Mouse (Mus musculus) lung, postnatal 0 days (tissue): ENCODE results near the gene Dyx1c1. TPM values are rescaled to one million over a fixed set of nuclear protein-coding genes. Genes with fewer than 3 reads are reported as not detected.
A peak's percentile ranks its signal among the peaks of the same experiment; 100 is the strongest.

ENCODE experiments used
- ATAC-seq: fragments of 200-750 bp; cut with Nextera tagmentation; 2 replicates; pipeline ENCODE4 v1.8.0; 2017; ENCODE audit warnings: moderate library complexity
- DNase-seq: peaks from one replicate; pipeline ENCODE4 v3.0.0-alpha.2; 2016; ENCODE audit warnings: low spot score
- H3K27ac ChIP-seq: fragments of 300-500 bp; sonication (generic); 2 replicates; pipeline ENCODE4 v1.5.1; 2014; ENCODE audit warnings: antibody characterized with exemption, mild to moderate bottlenecking, low read length, mixed read lengths
- H3K27me3 ChIP-seq: fragments of 300-500 bp; sonication (generic); replicated peaks from 2 replicates; pipeline ENCODE4 v1.6.1; 2014; ENCODE audit warnings: low read length, mixed read lengths; ENCODE audit not compliant: insufficient read depth
- H3K36me3 ChIP-seq: fragments of 300-500 bp; sonication (generic); 2 replicates; pipeline ENCODE4 v1.6.1; 2014; ENCODE audit warnings: low read length, mixed read lengths; ENCODE audit not compliant: insufficient read depth
- H3K4me1 ChIP-seq: fragments of 300-500 bp; sonication (generic); 2 replicates; pipeline ENCODE4 v1.6.1; 2014; ENCODE audit warnings: antibody characterized with exemption, low read depth, low read length, mixed read lengths; ENCODE audit not compliant: insufficient read depth
- H3K4me2 ChIP-seq: fragments of 300-500 bp; sonication (generic); replicated peaks from 2 replicates; pipeline ENCODE4 v1.6.1; 2014; ENCODE audit warnings: low read depth, mild to moderate bottlenecking, low read length, moderate library complexity, mixed read lengths
- H3K4me3 ChIP-seq: fragments of 300-500 bp; sonication (generic); 2 replicates; pipeline ENCODE4 v1.5.1; 2014; ENCODE audit warnings: low read depth, low read length
- H3K9ac ChIP-seq: fragments of 300-500 bp; sonication (generic); replicated peaks from 2 replicates; pipeline ENCODE4 v1.6.1; 2014; ENCODE audit warnings: low read depth, mild to moderate bottlenecking
- H3K9me3 ChIP-seq: fragments of 300-500 bp; sonication (generic); 2 replicates; pipeline ENCODE4 v1.6.1; 2016; ENCODE audit warnings: low read length, mixed read lengths
- CTCF ChIP-seq: IDR thresholded peaks from 2 replicates; pipeline ENCODE4 v1.5.1; 2016; ENCODE audit warnings: antibody characterized with exemption, mild to moderate bottlenecking
- EP300 ChIP-seq: IDR thresholded peaks from 2 replicates; pipeline ENCODE4 v1.6.1; 2016; ENCODE audit warnings: antibody characterized with exemption, mild to moderate bottlenecking, control low read depth
- WGBS: fragments of 180-500 bp; shearing (Covaris S2); extraction: QIAGEN DNeasy Blood & Tissue Kit; methylation state at CpG from one replicate; pipeline ENCODE4 v1.1.7; 2014; 5-methylcytosine and 5-hydroxymethylcytosine counted together
- polyA plus RNA-seq: library from polyadenylated mRNA; unstranded; fragments of >200 nt; fragmentation: Nextera tagmentation; extraction: Ambion mirVana; gene quantifications from 2 replicates; pipeline ENCODE4 v1.2.1, GENCODE M21; 2015

Dyx1c1 gene
- polyA plus RNA-seq, 1 experiment from 2014 or later: 2.4 TPM

GRCm38 (mm10) chr9:72969874-72970273 lies 11.3 kb downstream of the Dyx1c1 start:
- H3K27ac ChIP-seq: no peak overlapping the region
- no peaks in the 10 kb centered on the region for H3K36me3 ChIP-seq
- no peak overlapping the region for H3K4me3 ChIP-seq
- DNase-seq (peak; percentile 28), ATAC-seq (peak; percentile 59)
- no peaks in the 10 kb centered on the region for H3K9me3 ChIP-seq
- H3K27me3 ChIP-seq: no peaks in the 10 kb centered on the region
- 51% methylated on average over 7 of the region's 7 CpGs for WGBS
- no peak overlapping the region for H3K9ac ChIP-seq
- no peaks in the 10 kb centered on the region for H3K4me1 ChIP-seq
- no peak for TF ChIP-seq EP300
- no peak for TF ChIP-seq CTCF
- no peak overlapping the region for H3K4me2 ChIP-seq

- TF ChIP-seq EP300 (no peak), CTCF (no peak)
- Histone ChIP-seq H3K36me3 (no peaks in the 10 kb centered on the region), H3K9me3 (no peaks in the 10 kb centered on the region), H3K27me3 (no peaks in the 10 kb centered on the region), H3K4me3 (no peak overlapping the region), H3K4me2 (no peak overlapping the region), H3K27ac (no peak overlapping the region), H3K4me1 (no peaks in the 10 kb centered on the region), H3K9ac (no peak overlapping the region)
- WGBS: 83% methylated on average over 5 of the region's 5 CpGs
- no peak for DNase-seq
- ATAC-seq: no peak
Observed at GRCm38 (mm10) chr9:72972435-72972834, 13.8 kb downstream of the Dyx1c1 start.

- no peak overlapping the region for H3K27ac ChIP-seq
- H3K4me1 ChIP-seq: no peaks in the 10 kb centered on the region
- DNase-seq (no peak), ATAC-seq (no peak)
- H3K27me3 ChIP-seq: no peaks in the 10 kb centered on the region
- no peak for TF ChIP-seq CTCF
- TF ChIP-seq EP300: no peak
- no peak overlapping the region for H3K9ac ChIP-seq
- no peak overlapping the region for H3K4me2 ChIP-seq
- H3K4me3 ChIP-seq: no peak overlapping the region
- H3K36me3 ChIP-seq: no peaks in the 10 kb centered on the region
- H3K9me3 ChIP-seq: no peaks in the 10 kb centered on the region
Observed at GRCm38 (mm10) chr9:72972984-72973383, 14.4 kb downstream of the Dyx1c1 start.

GRCm38 (mm10) chr9:72974734-72975133 lies 16.1 kb downstream of the Dyx1c1 start:
- no peak for ATAC-seq
- Histone ChIP-seq H3K9me3 (no peaks in the 10 kb centered on the region), H3K4me1 (no peaks in the 10 kb centered on the region), H3K27me3 (no peaks in the 10 kb centered on the region), H3K4me2 (no peak overlapping the region), H3K4me3 (no peak overlapping the region), H3K9ac (no peak overlapping the region), H3K27ac (no peak overlapping the region), H3K36me3 (no peaks in the 10 kb centered on the region)
- DNase-seq: no peak
- no peak for TF ChIP-seq CTCF
- TF ChIP-seq EP300: no peak
- WGBS: 87% methylated on average over 5 of the region's 5 CpGs

- TF ChIP-seq EP300: no peak
- H3K27ac ChIP-seq: no peak overlapping the region
Observed at GRCm38 (mm10) chr9:72975242-72975641, 16.7 kb downstream of the Dyx1c1 start.

GRCm38 (mm10) chr9:72983066-72983465 lies 24.5 kb downstream of the Dyx1c1 start:
- TF ChIP-seq CTCF (peak; percentile 30), EP300 (no peak)
- no peak for ATAC-seq

More at GRCm38 (mm10) chr9:72975242-72975641, 16.7 kb downstream of the Dyx1c1 start:
- no peak overlapping the region for H3K9ac ChIP-seq
- no peaks in the 10 kb centered on the region for H3K36me3 ChIP-seq
- no peak overlapping the region for H3K4me2 ChIP-seq
- no peak overlapping the region for H3K4me3 ChIP-seq
- H3K27me3 ChIP-seq: no peaks in the 10 kb centered on the region
- ATAC-seq (no peak), DNase-seq (no peak)
- no peaks in the 10 kb centered on the region for H3K4me1 ChIP-seq
- 89% methylated on average over 1 of the region's 1 CpGs for WGBS
- no peaks in the 10 kb centered on the region for H3K9me3 ChIP-seq

More at GRCm38 (mm10) chr9:72983066-72983465, 24.5 kb downstream of the Dyx1c1 start:
- no peak overlapping the region for H3K4me3 ChIP-seq
- H3K27me3 ChIP-seq: no peaks in the 10 kb centered on the region
- 58% methylated on average over 2 of the region's 2 CpGs for WGBS
- no peak overlapping the region for H3K4me2 ChIP-seq
- no peak overlapping the region for H3K27ac ChIP-seq
- no peaks in the 10 kb centered on the region for H3K36me3 ChIP-seq
- DNase-seq: no peak
- peaks cover 13% of the 10 kb centered on the region for H3K4me1 ChIP-seq
- no peaks in the 10 kb centered on the region for H3K9me3 ChIP-seq
- no peak overlapping the region for H3K9ac ChIP-seq
